Mouse (Mus musculus) natural killer cell, adult 2 months (primary cell): ENCODE results near the gene Kcnk3.

Experiments used
- DNase-seq, 2 experiments: peaks; one replicate each; pipeline ENCODE4 v3.0.0; 2022; ENCODE audit warnings: low spot score in 2 of 2

Kcnk3 gene

DNA sequence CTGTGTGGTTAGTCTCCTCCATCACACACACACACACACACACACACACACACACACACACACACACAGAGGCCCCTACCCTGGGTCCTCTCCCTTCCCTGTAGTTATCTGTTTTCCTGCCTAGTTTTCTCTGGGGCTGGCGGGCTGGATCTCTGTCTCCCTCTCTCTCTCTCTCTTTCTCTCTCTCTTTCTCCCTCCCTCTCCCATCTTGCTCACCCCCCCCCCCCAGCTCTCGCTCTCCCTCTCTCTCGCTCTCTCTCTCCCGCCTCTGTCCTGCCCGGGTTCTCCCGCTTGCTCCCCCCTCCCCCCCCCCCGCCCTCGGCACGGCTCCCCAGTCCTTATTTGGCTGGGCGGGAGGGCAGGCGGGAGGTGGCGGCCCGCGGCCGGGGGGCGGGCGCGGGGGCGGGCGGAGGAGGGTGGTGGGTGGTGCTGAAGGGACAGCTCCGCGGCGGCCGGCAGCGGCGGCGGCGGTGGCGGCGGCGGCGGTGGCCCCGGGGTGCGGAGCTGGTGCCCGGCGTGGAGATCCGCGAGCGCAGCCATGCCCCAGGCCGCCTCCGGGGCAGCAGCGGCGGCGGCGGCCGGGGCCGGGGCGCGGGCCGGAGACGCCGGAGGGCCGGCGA is at the start of gene Kcnk3:
Kcnk3 (plus strand) TSS at position 490 of the 620 bp plus-strand sequence.
- DNase-seq = peak in 1 of 2 experiments; percentile 14

DNA sequence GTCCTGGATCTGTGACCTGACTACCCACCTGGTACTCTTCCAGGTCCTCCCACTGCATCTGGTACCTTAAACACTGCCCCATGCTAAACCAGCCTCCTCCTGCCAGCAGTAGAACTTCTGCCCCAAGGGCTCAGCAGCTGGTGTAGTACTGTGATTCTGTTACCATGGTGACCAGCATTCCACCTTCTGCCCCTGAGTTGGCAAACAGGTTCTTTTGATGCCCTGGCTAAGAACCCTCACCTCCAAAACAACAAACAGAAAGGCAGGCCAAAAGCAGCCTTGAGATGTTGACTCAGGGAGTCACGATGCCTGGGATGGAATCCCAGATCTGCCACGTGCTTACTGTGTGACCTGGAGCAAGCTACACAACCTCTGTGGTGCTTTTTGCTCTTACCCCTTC is 42.3 kb upstream of the Kcnk3 start, which contains the start of gene Cib4:
Cib4 (minus strand) TSS at position 139 of the 400 bp plus-strand sequence.
- DNase-seq = no peak

DNA sequence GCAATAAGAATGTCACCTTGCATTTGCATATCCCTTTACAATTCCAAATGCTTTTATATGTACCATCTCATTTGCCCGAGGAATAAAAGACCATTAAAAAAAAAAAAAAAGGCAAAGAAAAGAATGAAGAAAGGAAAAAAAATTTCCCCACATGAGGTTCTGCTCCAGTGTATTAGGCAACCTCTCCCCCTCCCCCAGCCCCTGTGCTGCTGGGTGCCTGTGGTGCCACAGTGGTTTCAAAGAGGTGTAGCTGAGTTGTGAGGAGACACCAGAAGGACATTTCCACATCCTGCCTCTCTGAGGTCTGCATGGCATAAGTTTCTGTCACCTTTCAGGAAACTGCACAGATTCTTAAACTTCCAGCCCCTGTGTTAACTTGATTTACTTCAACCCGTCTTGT is 39.3 kb upstream of the Kcnk3 start:
- DNase-seq = no peak

DNA sequence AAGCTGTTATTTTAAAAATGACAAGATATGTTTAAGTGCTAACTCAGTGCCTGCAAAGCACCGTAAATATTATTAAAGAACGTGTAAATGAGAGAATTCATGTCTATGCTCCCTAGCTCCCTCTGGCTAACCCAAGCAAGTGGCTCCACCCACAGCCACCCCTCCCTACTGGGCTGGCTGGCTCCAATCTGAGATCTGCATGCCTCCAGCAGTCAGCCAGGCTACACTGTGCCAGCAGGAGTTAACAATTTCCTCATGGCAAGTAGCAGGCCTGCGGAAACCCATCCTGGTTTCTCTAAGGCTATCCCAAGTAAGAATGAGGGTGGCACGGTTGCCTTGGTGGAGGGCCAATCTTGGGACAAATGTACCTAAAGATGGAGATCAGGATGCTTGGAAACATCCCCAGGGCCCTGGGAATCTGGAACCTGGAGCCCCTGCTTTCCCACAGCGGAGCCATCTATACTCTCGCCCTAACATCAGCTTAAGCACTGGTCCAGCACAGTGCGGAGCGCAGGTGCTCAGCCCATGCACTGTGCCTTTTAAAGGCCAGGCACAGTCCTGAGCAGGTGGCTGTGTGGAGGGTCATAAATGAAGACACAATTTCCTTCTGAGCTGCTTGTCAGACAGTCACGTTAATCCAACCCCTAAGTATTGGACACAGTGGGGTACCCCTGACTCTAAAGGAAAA is 37.5 kb upstream of the Kcnk3 start:
- DNase-seq = no peak

DNA sequence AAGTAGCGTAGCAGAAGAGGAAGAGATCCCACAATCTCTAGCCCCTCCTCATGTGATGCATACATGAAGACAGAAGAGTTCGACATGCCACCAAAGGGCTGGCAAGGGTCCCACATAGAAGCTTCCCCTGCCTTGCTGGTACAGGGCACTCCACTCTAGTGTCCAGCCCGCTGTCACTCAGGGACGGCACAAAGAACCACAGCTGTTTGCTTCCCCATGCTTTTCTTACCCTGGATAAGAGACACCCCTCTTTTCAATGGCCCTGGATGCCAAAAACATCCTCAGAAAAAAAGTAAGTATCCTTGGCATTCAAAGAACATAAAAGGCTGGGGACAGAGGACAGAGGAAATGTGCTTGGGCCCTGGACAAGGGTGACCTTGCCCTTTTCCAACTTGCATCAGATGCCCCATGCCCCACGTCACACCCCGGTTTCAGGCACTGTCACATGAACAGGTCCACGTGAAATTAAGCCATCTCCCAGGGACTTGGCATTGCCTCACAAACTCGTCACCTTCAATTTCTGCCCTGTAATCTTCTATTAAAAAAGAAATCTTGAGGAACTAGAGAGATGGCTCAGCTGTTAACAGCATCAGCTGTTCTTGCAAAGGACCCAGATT is 36.8 kb upstream of the Kcnk3 start:
- no peak for DNase-seq

DNA sequence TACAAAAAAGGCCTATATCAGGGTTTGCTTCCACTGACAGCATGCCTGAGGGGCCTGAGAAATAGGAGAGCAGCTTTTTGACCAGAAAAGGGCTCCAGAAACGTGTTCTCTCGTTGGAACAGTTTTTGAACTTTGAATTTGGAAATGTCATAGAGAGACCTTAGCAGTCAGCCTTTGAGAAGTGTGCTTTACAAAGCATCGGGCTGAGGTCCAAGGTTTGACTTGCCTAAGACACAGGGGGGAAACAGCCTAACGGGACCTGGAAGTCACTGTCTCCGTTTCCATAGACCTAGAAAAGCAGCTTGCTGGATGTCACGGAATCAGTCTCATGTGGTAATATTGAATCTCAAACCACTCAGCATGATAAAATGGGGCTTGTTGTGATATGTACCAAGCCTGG is 36.0 kb upstream of the Kcnk3 start:
- no peak for DNase-seq

DNA sequence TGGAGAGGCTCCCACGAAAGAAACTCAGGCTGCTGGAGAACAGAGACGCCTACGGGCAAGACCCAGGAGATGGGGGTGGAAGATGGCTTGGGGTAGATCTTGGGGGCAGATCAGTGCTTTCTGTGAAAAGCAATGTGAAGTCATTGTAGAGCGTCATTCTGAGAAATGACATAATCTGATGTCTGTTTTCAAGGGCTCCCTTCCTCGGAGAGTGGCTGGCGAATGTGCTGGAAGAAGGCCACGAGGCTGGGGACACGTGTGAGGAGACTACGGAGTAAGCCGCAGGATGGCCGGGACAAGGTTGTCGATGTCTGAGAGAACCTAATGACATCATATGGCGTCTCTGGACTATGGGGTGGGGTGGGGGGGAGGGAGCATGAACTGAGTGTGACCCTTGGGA is 34.0 kb upstream of the Kcnk3 start:
- DNase-seq = no peak

DNA sequence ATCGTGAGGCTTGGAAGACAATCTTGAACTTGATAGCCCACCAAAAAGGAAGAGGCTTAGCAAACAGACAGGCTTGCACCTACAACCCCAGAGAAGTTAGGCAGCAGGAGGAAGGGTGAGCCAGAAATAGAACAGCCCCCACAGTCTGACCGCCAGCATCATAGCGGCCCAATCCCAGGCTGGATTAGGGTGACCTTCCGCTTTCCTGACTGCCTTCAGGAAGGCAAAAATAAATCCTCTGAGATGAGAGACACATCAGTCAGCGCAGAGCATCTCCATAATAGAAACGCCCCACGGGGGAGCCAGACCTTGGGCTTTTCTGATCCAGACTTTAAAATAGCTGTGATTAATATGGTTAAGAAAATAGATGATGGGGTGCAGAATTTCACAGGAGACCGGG is 33.0 kb upstream of the Kcnk3 start:
- DNase-seq = no peak

DNA sequence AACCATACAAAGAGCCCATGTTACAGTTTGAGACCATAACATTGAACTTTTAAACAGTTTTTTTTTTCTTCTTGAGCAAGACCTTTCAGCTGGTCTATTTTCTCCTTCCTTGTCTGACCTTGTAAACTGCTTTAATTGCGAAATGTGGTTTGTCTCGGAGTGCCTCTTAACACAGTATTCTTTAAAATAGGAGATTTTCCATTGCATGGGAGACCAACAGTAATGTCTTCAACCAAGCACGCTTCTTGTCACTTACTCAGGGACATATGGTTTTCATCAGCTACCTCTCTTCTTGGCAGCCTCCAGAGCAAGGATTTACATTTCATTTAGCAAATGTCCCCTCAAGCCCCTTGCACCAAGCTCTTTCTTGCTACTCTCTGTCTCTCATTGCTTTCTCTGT is 31.7 kb upstream of the Kcnk3 start:
- no peak for DNase-seq

DNA sequence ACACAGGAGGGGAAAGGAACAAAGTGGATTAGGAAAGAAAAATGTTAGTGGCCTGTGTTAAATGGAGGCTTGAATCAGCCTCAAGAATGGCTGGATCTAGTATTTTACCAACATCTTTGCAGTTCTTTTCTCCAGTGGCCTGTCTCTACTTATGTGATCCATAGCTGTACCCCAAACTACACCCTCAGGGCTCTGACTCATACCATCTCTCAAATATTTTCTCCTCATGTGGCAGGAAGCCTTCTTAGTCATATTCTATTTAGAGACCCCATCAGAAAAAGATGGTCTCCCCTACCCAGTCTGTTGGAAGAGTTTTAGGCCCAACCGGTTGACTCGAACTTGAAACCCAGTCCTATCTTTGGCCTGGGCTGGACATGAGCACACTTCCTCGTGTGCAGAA is 28.5 kb upstream of the Kcnk3 start:
- DNase-seq = no peak

DNA sequence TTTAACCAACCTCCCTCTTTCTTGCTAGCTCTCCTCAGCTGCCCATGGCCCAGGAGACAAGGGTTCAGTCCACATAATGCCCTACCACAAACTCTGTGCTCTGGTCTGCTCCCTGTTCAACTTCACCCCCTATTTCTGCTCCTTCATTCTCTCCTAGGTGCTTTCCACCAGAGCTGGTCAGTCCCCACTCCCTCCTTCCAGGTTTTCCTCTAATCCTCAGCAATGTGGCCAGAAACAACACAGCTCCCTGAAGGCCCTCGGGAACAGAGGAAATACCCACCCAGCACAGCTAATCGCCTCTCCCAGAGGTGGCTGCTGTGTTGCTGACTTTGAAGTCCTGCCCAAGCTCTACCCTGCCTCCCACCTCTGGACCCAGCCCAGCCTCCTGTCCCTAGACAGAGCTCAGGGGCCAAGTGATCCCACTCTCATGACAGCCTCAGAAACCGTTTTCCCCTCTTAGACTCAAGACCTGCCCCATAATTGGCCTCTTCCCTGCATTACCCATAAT is 27.9 kb upstream of the Kcnk3 start:
- DNase-seq = no peak

DNA sequence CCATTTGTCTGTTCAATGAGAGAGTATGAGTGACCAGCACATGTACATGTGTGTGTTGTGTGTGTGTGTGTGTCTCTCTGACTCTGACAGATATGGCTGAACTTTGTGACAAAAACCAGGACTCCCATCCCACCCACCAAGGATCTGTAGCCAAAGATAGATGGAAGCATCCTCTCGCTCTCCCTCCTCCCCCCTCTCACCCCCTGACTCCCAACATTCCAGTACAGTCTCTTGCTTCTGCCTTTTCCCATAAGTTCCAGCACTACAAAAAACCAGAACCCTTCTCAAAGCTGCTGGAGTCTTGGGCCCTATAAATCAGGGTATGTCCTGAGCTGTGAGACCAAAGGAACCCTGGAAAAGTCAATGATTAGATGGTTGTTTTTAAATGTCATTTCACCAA is 19.5 kb upstream of the Kcnk3 start:
- DNase-seq = no peak

DNA sequence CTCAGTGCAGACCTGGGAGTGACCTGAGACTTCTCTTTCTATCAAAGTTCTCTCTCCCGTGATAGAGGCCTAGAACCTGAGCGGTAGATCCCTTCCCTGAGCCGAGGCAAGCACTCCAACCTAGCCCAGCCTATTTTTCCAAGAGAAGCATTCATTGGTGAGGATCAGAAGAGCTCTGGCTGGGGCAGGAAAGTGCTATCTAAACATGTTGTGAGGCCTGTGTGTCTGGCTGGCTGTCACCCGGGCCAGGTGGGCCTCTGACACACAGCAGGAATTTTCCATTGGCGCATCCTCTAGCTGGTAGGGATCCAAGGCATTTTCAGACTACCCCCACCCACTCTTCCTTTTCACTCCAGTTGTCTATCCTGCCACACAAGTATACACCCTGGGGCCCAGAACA is 16.1 kb upstream of the Kcnk3 start:
- DNase-seq = no peak

DNA sequence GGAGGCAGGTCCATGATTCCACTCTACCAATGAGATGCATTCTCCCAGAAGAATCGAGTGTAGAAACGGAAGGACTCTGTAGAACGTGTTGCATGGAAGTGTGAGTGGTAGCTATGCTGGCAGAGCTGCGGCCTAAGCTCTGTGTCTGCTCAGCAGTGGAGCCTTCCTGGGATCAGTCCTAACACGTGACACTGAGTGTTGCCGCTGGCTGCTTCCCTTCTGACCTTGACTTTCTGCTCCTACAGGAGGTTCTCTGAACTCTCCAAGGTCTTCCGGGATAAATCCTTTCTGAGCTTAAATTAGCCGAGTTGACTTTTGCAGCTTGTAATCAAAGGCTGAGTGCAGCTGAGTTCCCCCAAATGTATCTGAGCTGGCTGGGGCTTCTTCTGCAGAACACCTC is 13.6 kb upstream of the Kcnk3 start:
- no peak for DNase-seq

DNA sequence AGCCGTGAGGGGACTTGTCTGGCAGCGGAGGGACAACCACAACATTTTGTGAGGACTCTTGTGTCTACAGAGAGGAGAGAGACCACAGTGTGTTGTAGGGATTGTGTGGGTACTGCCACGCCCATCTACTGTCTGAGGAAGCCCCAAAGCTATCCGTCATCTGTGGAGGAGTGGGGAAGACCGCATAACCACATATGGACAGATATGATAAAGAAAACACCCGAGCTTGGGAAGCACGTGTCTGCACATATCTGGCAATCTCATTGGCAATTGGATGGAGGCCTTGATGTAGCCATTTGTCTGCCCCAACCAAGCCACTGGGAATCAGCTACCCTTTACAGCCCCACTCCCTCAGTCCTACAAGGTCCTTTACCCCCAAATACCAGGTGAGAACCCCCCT is 11.7 kb upstream of the Kcnk3 start:
- no peak for DNase-seq

DNA sequence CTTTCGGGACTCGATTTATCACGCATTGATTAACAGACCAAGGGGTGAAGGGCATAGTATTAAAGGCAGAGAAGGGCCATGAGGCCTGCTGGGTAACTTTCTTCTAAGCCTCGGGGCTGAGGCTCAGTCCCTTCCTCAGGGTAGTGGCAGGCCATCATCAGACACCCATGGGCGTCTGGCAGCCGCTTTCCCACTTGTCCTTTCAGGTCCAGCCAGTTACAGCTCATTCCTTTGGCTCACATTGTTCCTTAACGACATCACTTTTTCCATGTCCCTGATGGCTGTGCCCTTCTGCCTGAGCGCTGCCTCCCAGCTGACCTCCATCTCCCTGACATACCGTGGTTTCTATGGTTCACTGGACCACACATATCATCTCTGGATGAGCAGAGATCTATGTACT is 10.7 kb upstream of the Kcnk3 start:
- DNase-seq = no peak

DNA sequence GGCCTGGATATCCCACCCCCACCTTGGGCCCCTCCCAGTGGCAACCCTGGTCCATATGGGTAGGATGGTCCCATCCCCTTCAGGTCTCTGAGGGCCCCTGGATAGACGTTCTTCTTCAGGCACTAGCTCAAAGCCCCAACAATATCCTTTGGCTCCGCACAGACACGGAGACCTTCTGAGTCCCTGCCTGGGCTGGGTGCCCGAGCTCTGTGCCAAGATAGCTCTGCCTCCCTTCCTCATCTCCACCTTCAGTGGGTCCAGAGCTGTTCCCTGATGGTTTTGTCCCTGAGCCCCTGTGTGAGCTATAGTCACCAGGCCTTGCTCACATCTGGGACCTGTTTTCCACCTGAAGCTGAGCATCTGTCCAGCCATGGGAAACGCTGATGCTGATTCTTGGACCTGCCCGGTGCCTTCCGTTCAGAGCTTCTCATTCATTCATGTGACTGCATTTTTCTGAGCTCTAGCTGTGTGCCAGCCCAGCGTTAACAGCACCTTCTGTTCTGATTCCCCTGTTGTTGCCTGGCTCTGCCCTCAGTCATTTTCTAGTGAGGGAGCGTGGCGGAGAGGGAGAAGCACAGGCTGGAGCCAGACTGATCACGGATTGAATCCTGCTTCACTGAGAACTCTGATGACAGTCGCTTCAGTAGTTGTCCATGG is 10.2 kb upstream of the Kcnk3 start:
- DNase-seq = no peak

DNA sequence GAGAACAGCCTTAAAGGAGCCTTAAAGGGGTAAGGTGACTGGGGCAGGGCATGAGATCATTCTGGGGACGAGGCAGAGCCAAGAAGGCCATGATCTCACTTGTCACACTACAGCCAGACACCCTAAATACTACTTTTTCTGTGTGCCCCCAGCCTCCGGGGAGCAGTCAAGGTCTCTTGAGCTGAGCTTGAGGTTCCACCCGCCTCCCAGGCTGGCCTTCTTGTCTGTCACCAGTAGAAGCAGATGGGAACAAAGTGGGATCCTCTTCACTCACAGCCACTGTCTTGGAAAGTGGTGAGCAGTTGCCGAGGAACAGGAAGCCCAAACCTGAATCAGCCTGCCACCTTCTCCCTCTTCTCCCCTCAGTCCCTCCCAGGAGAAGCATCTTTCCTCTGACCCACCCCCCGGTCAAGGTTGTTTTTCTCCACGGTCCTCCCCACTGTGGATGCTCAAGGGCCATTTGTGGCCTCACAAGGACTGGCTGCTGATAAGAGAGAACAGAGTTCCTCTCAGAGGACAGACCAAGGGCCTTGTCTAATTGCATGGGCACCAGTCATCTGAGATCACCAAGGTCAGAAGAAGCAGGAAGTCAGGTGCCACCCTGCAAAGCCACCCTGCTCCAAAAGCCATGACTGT is 9.4 kb upstream of the Kcnk3 start:
- no peak for DNase-seq

DNA sequence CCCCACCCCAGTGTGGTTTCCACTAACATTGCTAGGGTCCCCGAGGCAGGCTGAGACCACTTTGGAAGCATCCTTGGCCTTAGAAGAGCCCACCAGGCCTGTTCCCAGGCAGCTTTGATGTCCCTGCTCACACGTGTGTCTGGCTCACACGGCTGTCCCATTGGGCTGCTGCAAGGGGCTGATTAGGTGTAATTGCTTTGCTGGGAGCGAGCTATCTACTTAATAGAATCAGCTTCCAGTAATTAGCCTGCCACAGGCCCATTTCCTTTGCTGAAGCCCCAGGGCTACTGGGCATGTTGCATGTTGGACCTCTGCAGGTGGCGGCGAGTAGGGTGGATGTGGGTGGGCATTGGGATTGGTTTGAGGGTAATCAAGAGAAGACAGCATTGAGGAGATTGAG is 7.2 kb upstream of the Kcnk3 start:
- DNase-seq = no peak

DNA sequence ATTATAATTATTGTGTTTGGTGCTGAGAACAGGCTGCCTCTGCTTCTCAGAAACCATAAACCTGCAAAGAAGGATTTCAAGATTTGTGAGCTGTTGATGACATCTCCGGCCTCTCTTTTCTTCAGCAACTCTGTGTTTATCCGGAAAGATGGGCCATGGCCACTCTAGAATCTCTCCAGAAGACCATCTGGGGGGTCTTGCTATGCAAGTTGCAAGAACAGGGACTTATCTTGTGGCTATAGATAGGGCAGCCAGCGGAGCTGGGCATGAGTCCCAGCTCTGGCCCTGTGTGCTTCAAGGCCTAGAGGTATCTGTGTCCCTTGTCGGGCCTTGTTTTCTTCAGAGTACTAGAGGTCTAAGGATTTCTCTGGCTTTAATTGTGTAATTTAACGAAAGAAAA is 6.0 kb upstream of the Kcnk3 start:
- DNase-seq = no peak

DNA sequence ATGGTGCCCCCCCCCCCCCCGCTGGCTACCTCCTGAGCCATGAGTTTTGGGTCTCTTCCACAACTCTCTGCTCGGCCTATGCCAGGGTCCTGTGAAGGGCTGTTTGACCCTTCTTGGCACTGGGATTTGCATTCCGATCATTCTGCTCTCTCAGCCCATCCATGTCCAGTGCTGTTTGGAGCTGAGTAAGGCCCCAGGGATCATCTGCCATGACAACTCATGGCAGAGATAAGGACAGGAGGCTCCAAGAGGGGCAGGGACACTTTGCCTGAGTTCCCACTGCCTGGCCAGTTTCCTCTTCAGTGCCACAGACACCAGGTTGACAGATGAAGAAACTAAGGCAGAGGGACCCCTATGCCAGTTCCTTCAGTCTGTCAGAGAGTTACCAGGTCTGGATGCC is 1.4 kb upstream of the Kcnk3 start:
- no peak for DNase-seq

DNA sequence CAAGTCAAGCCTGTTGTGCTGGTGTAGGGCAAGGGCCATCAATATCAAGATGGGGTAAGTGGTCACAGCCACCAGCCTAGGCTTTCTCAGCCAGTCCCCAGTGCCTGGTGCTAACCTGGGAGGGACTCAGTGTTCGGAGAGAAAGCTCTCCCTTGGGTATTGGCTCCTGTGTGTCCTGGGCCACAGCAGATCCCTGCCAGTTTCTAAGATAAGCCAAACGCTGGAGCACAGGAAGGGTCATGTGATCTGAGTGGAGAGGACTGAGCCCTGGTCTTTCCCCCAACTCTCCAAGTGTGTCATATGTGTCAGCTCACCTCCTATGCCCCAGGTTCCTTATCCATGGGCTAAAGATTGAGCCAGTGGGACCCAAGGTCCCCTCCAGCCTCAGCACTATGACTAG is 869 bp upstream of the Kcnk3 start:
- no peak for DNase-seq
